Mouse (Mus musculus) left cerebral cortex, adult 2 months (tissue): ENCODE measurements around the gene Nars2. TPM values are rescaled to one million over a fixed set of nuclear protein-coding genes. Genes with fewer than 3 reads are reported as not detected.
A peak's percentile ranks its signal among the peaks of the same experiment; 100 is the strongest.

Experiments
- DNase-seq, 2 experiments: peaks; one replicate each; pipeline ENCODE4 v3.0.0; 2021 to 2022; ENCODE audit warnings: low spot score in 2 of 2, mixed read lengths in 1 of 2; ENCODE audit errors: extremely low spot score in 1 of 2
- H3K27ac ChIP-seq: fragments of 200-600 bp; 2 replicates; pipeline ENCODE4 v1.8.1; 2022
- H3K4me3 ChIP-seq: fragments of 200-600 bp; 2 replicates; pipeline ENCODE4 v1.8.1; 2022
- CTCF ChIP-seq: fragments of 200-600 bp; IDR thresholded peaks from 2 replicates; pipeline ENCODE4 v1.8.1; 2022; ENCODE audit warnings: antibody characterized with exemption, mild to moderate bottlenecking, moderate library complexity
- intact Hi-C: fragments of 180-260 bp; cut with DNase I; formaldehyde crosslinking; loops from one replicate; pipeline ENCODE4 v1.15.1; 2025
- total RNA-seq, 2 experiments: library from RNA; stranded (reverse); gene quantifications; 2 replicates each; pipeline ENCODE4 v1.2.3; 2021

Gene Nars2
- total RNA-seq, 2 experiments from 2014 or later: 14.8 to 18.8 TPM

DNA sequence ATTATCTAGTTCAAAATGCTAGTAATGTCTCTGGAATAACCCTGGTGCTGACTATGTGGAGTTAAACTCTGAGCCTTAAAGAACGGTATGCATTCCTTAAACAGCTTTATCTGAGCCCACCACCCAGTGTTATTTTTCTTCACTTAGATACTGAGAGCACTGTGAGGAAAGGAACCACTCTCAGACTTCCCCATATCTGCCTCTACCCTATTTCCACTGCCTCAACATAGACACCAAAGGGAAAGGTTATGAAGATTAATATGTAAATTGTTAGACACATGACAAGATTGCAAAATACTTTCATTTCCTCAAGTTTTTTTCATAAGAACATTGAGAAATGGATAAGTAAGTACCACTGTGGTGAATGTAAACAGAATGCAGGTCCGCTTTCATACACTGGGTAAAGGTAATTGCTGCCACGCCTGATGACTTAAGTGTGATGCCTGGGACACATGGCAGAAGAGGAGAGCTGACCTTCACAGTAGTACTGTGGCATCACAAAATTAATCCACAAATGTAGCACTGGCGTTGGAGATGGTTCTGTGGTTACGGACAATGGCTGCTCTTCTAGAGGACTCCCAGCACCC lies 75.6 kb downstream of the Nars2 start:
- H3K27ac ChIP-seq: no peak overlapping the region
- no peak for TF ChIP-seq CTCF
- DNase-seq: no peak

DNA sequence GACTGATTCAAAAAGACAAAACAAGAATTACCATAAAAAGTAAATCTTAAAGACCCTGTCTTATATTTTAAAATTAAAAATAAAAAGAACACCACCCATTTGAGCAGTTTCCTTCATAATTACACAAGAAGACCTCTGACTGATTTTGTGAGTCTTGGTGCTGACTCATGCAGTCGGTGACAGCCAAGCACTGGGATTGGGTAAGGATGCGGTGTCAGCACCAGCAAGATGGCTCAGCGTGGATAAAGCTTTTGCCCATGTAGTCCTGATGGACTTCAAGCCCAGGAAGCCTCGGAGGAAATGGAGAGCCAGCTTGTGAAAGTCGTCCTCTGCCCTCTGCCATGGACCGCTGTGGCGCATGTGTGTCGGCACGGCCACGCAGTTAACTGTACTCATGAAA lies 77.8 kb downstream of the Nars2 start:
- Histone ChIP-seq H3K27ac (no peak overlapping the region), H3K4me3 (no peak overlapping the region)
- no peak for TF ChIP-seq CTCF
- intact Hi-C loops: no loop called here
- no peak for DNase-seq

More for the DNA sequence above, 75.6 kb downstream of the Nars2 start:
- H3K4me3 ChIP-seq: no peak overlapping the region
- intact Hi-C loops: no loop called here

DNA sequence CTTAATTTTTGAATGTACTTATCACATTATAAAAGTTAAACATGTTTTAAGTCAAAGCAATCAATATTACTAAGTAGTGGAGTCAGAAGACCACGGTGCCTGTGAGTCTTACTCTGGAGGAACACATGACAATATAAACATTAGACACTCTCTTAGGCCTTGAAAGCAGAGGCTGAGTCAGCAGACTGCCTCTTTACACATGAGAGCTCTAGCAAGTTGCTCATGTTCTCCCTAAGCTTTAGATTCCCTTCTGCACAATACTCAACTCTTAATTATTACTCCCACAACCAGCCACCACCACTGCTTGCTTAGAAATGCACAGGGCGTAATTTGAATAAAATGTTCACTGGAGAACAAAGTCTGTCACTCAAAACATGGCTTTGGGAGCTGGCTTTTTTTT lies 81.1 kb downstream of the Nars2 start:
- H3K4me3 ChIP-seq: no peak overlapping the region
- intact Hi-C loops: no loop called here
- H3K27ac ChIP-seq: no peak overlapping the region
- TF ChIP-seq CTCF: no peak
- no peak for DNase-seq

DNA sequence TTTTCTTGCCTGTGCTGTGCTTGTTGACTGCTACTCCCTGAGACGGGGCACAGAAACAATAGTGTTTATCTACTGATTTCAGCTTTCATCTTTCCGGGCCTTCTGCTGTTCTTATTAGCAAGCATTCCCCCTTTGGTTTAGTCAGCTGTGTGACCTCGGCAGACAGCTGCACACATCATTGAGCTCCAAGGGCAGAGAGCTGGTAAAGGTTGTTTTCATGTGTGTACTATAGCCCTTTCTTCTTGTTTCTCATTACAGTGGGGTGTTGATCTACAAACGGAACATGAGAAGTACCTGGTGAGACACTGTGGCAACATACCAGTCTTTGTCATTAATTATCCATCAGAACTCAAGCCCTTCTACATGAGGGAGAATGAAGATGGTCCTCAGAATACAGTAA lies 88.3 kb downstream of the Nars2 start:
- intact Hi-C loops: no loop called here
- no peak for TF ChIP-seq CTCF
- no peak for DNase-seq
- no peak overlapping the region for H3K27ac ChIP-seq
- H3K4me3 ChIP-seq: no peak overlapping the region

DNA sequence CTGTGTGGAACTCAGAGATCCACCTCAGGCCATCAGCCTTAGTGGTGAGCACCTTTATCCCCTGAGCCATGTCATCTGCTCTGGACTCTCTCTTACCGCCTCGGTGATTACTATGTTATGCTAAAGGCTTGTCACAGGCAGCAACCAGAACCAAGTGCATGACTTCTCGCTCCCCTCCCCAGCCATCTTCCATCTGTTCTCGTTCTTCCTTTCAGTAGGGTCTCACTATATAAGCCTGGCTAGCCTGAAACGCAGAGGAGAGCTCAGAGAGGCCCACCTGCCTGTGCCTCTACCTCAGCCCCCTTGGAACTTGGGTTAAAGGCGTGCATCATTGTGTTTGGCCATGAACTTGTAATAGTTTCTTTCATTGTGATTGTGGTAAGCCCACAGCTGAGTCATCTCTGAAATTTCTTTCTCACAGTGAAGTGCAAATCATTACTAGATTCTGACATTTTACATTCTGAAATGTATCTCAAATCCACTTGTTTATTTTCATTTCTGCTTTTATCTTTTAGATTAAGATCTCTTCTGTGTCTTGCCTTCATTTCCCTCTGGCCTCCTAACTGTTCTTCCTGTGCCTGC lies 90.7 kb downstream of the Nars2 start:
- no peak for TF ChIP-seq CTCF
- intact Hi-C loops: no loop called here
- DNase-seq: no peak
- Histone ChIP-seq H3K4me3 (no peak overlapping the region), H3K27ac (no peak overlapping the region)

DNA sequence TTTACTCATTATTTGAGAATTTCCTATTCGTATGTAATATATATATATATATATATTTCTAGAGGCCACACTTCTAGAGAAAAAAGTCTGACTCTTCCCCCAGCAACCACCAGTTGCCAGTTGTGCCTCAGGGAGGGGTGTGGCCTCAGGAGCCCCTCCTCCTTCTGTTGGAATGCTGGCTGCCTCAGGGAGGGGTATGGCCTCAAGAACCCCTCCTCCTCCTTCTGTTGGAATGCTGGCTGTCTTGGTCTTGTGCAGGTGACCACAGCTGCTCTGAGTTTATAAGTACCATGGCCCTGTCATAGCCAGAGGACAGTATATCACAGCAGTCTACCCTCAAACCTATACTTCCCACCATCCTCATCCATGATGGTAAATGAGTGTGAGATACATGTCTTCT lies 91.7 kb downstream of the Nars2 start:
- H3K4me3 ChIP-seq: no peak overlapping the region
- H3K27ac ChIP-seq: no peak overlapping the region
- no peak for DNase-seq
- intact Hi-C loops: no loop called here
- no peak for TF ChIP-seq CTCF

DNA sequence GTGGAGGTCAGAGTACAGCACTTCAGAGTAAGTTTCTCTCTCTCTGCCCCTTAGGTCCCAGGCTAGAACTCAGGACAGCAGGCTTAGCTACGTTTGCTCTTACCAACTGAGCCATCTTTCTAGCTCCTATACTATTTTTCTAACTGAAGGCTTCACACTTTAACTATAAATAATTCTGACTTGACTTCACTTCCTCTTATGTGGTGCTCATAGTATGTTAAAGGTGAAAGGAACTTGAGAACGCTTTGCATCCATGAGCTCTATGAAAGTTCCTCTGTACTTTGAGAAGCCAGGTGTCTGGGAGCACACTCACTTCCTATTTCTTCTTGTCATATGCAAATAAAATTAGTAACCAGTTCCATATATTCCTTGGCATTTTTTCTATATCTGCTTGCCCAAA lies 109.7 kb downstream of the Nars2 start:
- no peak for DNase-seq
- intact Hi-C loops: no loop called here
- TF ChIP-seq CTCF: no peak

DNA sequence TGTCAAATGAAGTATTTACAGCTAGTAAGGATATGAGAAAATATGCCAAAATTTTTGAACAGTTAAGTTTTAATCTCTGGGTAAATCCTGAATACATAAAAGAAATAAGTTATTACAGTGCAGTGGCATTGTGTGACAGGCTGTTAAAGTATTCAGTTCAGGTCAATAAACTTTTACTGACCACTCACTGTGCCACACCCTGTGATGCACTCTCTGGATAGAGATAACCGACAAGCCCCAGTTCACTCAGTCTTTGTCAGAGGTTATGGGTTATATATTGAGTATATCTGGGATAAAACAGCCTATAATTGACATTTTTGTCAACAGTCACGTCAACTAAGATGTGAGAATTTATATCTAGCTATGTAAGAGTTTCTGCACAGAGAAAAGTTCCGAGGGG lies 120.2 kb downstream of the Nars2 start:
- H3K27ac ChIP-seq: no peak overlapping the region
- DNase-seq: no peak
- no peak overlapping the region for H3K4me3 ChIP-seq
- intact Hi-C loops: no loop called here
- no peak for TF ChIP-seq CTCF

More for the DNA sequence above, 109.7 kb downstream of the Nars2 start:
- Histone ChIP-seq H3K27ac (no peak overlapping the region), H3K4me3 (no peak overlapping the region)

DNA sequence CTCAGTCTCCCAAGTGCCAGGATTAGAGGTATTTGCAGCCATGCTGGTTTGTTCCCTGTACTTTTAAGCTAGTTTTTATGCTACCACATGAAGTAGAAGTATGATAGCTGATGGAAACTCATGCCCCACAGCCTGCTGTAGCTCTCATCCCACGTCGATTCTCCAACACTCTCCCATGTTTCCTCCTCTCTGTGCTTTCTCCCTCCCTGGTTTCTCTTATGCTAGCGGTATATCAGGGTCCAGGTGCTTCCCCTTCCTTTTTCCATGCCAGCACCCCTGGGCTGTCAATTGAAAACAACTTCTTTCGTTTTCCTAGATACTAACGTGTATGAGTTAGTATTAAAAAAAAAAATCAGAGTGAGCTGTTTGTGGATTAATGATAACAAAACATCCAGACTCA lies 120.8 kb downstream of the Nars2 start:
- intact Hi-C loops: no loop called here
- Histone ChIP-seq H3K27ac (no peak overlapping the region), H3K4me3 (no peak overlapping the region)
- no peak for DNase-seq
- TF ChIP-seq CTCF: no peak

DNA sequence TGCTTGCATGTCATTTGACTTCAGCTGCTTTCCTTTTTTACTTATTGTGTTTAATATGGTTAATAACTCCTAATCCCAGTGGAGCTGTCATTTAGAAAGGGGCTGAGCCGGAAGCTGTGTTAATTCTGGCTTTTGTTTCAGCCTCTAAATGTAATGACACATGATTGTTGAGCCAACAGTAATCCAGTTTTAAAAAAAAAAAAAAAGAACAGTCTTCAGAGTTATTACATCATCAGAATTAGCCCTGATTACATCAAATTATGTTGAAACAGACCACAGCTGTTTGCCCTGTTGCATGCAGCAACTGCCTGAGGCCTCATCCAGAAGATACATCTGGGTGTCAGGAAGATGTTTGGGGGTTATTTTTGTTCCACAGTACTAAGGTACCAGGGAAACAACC lies 123.7 kb downstream of the Nars2 start:
- no peak for DNase-seq
- H3K27ac ChIP-seq: no peak overlapping the region
- intact Hi-C loops: no loop called here
- TF ChIP-seq CTCF: no peak
- no peak overlapping the region for H3K4me3 ChIP-seq

DNA sequence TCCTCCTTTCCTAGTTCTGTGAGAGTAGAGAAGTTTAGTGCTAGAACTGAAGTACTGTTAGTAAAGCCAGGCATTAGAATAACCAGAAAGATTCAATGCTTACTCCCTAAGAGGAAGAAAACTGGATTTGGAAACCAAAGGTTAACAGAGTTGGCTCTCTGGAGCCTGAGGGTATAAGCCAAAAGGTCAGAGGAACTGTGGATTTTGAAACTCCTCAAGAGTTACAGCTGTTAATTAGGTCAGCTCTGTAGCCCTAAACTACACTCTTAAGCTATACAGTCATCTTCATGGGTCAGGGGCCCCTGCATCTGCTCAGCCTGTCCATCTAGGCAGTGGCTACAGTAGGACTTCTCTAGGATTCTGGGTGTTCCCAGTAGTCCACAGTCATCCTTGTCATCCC lies 125.7 kb downstream of the Nars2 start:
- TF ChIP-seq CTCF: no peak
- intact Hi-C loops: no loop called here
- no peak overlapping the region for H3K27ac ChIP-seq
- H3K4me3 ChIP-seq: no peak overlapping the region
- no peak for DNase-seq

DNA sequence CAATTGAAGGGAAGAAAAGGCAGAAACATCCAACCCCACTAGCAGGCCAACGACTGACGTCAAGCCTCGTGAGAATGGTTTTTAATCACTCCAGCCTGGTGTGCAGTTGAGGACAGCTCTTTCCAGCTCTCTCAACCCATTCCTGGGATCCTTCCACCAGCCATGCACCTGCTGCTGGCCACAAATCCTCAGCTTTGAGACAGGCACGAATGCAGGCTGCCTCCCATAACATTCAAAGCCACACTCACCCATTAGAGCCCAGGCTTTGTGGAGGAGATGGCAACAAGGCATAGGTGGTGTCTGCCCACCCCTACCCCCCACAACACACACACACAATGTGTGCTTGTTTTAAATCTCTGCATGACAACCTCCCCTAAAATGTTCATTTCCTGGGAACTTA lies 127.4 kb downstream of the Nars2 start:
- H3K4me3 ChIP-seq: no peak overlapping the region
- H3K27ac ChIP-seq: no peak overlapping the region
- TF ChIP-seq CTCF: no peak
- intact Hi-C loops: loop anchor here (1.0 kb wide), 1 partner anchor 219 kb away; no protein-coding TSS in a partner anchor
- DNase-seq: no peak

DNA sequence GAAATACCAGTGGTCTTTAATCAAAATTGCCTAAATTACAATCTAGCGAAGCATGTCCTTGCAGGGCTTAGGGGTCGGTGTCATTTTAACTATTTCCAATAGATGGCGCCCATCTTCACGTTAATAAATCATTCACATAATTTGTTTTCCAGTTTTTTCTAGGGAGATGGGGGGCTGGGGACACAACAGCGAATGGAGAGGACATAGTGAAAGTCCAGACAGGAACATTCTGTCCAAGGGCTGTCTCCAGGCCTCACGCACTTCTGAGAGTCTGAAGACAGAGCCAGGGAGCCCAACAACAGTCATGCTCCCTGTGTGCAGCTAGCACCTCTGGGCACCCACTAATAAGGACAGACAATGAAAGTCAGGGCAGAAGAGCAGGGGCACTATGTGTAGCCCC lies 127.8 kb downstream of the Nars2 start:
- intact Hi-C loops: loop anchor here (1.0 kb wide), 1 partner anchor 218 kb away; no protein-coding TSS in a partner anchor
- Histone ChIP-seq H3K4me3 (no peak overlapping the region), H3K27ac (no peak overlapping the region)
- peak; percentile 75 for TF ChIP-seq CTCF
- peak in 1 of 2 experiments; percentile 18 for DNase-seq
